Mouse (Mus musculus) subcutaneous adipose tissue, adult 2 months (tissue): Measurements from ENCODE around the gene Slc35f2. TPM values are rescaled to one million over a fixed set of nuclear protein-coding genes. Genes with fewer than 3 reads are reported as not detected.

Experiments used
- polyA plus RNA-seq: library from polyadenylated mRNA; depleted of rRNA; stranded (reverse); fragments of >200 nt; gene quantifications from 2 replicates; pipeline ENCODE4 v1.2.3, GENCODE M21; 2012; ENCODE audit warnings: low replicate concordance; rRNA removed

Slc35f2 gene
- polyA plus RNA-seq, result 0.13 and 7.0 TPM in 2 replicates

GRCm38 (mm10) chr9:53771344-53772021, at the start of gene Slc35f2:
Gene Slc35f2, plus strand, starts transcription at chr9:53771538.

GRCm38 (mm10) chr9:53849864-53850263, 78.5 kb downstream of the Slc35f2 start, which contains the start of gene Sln:
Gene Sln, plus strand, starts transcription at chr9:53850164.

Other genes with a start within 250 kb of the Slc35f2 start
- 1.9 and 3.8 TPM in 2 replicates for gene Atm, start 234.8 kb upstream of the Slc35f2 start, polyA plus RNA-seq
- 3.8 and 4.6 TPM in 2 replicates for gene Npat, start 234.5 kb upstream of the Slc35f2 start, polyA plus RNA-seq
- 52.8 and 88.5 TPM in 2 replicates for gene Acat1, start 161.2 kb upstream of the Slc35f2 start, polyA plus RNA-seq
- gene Cul5, start 101.5 kb upstream of the Slc35f2 start, polyA plus RNA-seq, result 4.5 and 7.3 TPM in 2 replicates
- 0.26 and 0.30 TPM in 2 replicates for gene Rab39, start 65.3 kb upstream of the Slc35f2 start, polyA plus RNA-seq
- gene Sln, start 78.6 kb downstream of the Slc35f2 start, polyA plus RNA-seq, result not detected in 2 replicates
- 0.26 and 0.41 TPM in 2 replicates for gene Elmod1, start 203.8 kb downstream of the Slc35f2 start, polyA plus RNA-seq